Mouse (Mus musculus): Measurements from ENCODE around the gene Cbwd1.

Gene Cbwd1

DNA sequence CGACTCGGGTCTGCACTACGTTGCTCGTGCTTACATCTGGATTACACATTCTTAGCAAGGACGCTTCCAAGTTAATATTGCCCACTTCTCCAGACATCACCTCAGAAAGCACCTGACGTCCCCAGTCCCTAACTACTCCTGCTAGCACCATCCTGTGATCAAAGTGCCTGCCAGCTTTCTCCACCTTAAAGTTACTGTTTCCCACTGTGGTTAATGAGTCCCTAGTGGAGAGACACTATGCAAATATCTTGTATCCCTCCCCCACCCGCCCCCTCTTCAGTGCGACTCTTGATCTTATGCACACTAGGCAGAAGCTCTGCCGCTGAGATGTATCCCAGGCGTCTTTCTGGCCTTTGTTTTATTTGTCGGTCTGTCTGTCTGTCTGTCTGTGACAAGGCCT, 16.6 kb upstream of the Cbwd1 start:
- no peak for DNase-seq (ENCODE audit: extremely low spot score)

DNA sequence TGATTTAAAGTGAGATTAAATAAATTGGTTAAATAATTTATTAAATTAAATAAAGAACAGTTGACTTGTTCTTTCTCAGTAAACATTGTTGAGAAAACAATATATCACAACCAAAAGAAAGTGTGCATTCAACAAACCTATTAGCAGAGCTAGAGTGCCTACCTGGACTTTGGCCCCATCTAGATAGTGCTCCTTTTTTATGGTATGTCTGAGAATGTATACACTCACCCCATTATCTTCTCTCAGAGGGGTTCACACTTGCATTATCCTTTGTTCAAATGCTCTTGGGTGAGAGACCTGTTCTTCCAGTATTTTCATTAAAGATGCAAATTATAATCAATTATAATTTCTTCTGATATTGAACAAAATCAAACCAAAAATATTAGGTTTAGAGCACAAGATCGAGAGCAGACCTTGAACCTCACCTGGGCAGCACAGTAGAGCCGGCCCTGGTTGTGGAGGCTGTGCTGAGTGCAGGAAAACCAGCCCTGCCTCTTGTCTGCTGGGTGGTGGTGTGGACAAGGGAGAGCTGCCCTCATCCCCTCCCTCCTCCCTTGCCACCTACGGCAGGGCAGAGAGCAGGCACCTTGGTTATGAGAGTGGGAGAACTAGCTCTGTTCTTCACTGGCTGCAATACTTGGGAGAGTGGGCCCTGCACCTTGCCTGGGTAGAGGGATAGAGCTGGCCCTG, 11.4 kb upstream of the Cbwd1 start:
- DNase-seq (ENCODE audit: extremely low spot score) = no peak

DNA sequence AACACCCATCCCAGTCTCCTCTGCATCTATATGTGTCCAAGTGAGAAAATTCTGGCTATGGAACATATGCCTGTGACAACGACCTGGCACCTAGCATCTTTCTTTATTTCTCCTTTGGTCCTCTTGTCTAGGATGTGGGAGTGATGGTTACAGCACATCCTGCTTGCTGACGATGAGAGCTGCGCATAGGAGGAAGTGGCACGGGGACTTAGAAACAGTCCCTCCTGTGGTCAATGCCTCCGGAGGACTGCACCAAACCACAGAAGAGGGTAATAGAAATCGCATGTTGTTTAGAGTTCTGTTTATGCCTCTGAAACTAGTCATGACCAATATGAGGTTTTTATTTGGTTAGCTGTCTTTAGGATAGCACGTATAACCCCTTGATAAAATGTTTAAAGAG, 9.9 kb upstream of the Cbwd1 start:
- no peak for DNase-seq (ENCODE audit: extremely low spot score)

DNA sequence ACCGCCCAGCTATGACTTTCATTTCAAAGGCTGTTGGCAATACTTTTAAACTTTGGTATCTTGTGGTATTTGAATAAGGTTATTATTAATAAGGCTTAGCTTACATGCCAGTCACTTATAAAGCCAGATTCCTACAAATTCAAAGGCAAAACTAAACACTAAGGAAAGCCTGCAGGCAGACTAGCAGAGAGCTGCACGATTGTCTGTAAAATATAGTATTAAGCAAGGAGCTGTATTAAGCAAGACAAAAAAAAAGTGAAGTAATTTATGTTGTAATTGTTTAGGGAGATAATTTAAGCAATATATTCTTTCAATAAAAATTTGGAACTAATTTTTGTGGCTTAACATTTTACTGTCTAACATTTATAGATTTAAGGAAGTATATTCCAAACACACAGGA, 5.5 kb upstream of the Cbwd1 start:
- DNase-seq (ENCODE audit: extremely low spot score) = no peak

DNA sequence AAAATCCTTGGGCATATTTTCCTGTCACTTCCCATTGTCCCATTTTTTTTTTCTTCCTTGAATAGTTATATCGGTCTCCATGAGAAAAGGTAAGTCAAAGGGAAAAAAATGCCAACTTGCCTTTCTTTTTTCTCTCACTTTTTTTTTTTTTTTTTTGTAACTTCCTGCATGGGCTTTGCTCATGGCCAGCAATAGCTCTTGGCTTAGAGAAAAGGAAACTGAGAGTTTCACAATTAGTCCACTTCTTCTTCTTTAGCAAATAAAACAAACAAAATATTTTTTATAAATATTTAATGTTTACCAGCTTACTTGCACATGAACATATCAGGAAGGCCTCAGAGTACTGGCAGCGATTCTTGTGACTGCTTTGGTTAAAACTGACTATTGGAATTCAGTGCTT, 4.8 kb upstream of the Cbwd1 start:
- DNase-seq (ENCODE audit: extremely low spot score) = no peak

DNA sequence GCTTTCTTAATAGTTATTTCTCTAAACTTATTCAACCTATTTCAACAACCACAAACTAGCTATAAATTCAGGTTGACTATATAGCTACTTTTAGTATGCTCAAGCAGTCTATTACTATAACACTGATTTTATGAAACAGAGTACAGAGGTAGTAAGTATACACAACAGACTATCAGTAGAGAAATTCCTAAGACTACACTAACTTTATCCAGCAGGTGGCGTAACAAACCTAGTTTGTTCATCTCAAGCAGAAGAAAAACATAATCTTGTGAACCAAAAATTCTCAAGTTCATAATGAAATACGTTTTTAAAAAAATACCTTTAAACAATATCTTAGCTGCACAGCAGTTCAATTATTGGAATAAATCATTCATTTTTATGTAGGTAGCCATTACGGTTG, 2.9 kb downstream of the Cbwd1 start:
- DNase-seq (ENCODE audit: extremely low spot score) = peak; percentile 38

DNA sequence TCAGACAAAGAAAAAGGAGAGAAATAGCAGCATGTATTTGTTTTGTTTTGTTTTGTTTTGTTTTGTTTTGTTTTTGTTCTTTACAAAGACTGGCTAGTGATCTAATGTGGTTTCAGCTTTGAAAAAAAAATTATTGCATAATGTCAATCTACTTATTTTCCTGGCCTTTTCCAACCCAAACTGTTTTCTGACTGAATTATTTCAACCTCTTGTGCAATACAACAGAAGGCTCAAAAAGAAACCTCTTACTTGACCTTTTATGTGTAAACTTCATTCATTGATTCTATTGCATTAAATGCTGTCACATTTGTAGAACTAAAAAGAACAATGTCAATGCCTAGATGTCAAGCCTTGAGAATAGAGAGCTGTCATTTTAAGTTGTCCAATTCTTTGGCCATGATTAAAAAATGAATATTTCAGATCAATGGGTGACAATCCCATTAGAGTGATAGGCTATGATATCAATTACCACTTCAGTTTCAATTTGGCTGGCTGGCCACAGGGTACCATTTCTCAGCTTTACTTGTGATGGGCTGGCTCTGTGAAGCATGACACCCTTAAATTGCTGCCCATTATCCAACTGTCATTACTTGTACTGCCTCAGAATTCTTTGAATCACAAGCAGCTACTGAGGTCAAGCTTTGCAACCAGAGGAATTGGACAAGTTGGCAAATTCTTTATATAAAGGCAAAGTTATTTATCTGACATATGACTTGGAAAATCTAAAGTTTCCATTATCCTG, 15.7 kb downstream of the Cbwd1 start:
- peak; percentile 12 for DNase-seq (ENCODE audit: extremely low spot score)

DNA sequence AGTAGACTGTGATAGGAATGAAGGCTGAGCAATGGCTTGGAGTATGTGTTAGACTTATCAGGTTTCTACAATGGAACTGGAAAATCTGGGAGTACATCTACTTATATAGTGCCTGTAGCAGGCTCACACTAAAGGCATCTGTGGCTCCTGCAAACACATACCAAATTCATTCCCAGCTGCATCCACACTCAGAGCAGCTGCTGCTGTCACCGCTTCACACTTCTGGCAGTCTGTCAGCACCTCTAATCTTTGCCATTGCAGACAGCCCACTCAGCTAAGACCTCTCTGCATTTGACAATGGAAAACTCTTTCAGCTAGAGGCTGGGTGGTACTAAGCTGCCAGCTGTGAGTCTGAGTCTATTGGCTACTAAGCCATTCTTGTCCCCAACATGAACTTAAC, 24.3 kb downstream of the Cbwd1 start:
- no peak for DNase-seq (ENCODE audit: extremely low spot score)

DNA sequence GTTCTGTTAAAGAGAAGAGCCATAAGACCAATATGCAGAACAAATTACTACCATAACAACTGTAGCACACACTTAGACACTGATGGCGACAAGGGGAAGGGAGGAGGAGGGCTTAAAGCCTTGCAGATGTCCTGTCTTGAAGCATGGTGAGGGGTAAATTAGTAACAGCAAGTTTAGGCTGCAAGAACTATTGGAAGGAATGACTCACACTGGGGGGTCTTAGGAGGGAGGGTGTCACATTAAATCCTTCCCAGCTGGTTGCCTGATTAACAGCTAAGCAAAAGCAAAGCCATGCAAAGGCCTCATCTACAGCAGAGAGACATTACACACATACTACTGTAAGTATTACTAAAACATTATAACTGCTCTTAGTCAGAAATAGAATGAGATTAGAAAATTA, 32.4 kb downstream of the Cbwd1 start:
- no peak for DNase-seq (ENCODE audit: extremely low spot score)

DNA sequence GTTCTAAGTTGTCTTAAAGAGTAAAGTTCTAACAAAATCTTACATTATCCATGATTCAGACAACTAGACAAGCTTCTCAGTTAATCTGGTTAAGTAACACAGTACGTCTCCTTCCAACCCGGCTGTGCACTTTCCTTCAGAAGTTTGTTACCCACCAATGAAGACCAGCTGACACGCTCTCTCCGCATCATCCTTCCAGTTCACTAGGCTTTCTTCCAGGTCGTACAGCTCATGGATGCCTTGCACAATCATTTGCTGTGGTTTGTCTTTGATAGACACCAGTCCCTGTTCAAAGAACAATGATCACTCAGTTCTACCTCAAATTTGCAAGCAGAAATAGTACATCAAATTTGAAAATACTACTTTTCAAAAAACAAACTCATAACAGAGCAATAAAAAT, 40.5 kb downstream of the Cbwd1 start:
- no peak for DNase-seq (ENCODE audit: extremely low spot score)

DNA sequence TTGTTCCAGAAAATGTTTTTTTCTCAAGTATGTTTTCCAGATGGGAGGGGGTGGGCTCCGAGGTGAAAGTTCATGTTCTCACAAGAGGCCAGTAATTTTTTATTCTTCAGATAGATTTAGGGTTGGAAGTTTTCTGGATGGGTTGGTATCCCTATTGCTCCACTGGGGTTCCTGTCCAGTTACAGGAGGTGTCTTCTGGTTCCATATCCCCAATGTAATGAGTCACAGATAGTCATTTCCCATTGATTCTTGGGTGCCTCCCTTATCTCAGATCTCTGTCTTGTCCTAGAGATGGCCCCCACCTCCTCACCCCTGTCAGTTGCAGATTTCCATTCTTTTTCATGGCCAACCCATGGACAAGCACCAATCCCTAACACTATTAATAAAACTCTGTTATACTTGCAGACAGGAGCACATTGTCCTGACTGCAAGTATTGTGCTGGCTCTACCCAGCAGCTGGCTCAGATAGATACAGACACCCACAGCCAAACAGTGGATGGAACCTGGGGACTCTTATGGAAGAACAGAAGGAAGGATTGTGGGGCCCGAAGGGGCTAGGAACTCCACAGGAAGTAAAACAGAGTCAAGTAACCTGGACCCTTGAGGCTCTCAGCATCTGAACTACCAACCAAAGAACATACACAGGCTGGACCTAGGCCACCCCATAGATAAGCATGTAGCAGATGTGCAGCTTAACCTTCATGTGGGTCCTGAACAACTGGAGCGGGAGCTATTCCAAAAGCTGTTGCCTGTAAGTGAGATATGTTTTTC, 52.8 kb downstream of the Cbwd1 start:
- no peak for DNase-seq (ENCODE audit: extremely low spot score)

DNA sequence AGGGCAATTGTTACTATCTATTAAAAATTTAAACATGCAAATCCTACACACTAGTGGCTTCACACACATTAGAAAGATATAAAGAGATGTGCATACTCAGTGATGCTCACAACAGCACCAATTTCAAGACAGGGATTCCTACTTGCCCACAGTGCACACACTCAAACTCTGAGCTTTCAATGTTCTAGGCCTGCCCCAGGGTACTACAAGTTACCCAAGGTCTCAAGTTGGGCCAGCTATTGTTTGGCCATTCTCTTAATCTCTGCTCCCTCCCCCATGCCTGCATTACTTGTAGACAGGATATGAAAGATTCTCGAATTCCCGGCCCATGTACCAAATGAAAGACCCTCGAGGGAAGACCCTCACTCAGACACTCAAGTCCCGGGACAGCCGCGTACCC, 53.8 kb downstream of the Cbwd1 start:
- DNase-seq (ENCODE audit: extremely low spot score) = no peak

DNA sequence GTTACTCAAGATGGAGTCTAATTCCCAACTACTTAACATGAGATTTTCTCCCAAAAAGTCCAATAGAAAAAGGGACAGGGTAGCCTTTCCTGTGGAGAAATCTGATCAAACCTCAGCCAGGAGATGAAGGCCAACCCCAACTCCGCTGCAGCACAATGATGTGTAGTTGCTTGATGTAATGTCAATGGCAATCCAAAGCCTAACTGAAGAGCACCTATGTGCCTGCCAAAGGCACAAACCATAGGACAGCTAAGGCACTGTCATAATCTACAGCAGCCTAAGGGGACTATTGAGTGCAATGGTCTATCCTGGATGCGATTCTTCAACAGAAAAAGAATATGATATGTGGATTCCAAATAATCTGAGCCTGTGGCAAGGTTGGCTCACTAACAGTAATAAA, 58.6 kb downstream of the Cbwd1 start:
- no peak for DNase-seq (ENCODE audit: extremely low spot score)

DNA sequence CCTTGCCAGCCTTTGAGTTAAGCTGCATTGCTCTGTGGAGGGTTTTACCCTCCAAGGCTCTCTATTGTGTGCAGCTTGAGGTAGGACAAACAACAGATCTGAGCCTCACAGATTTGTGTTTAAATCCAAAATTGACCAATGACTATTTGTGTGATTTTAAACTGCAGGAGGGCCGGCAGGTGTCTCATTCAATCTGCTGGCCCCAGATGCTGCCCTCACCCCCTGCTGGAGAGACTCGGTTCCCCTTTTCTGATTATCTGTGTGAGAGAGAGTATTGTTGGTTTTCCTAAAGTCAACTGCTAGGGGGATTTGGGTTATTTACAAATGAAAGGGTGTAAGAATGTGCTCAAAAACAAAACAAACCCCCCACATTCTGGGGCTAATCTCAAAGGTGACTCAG, 59.2 kb downstream of the Cbwd1 start:
- DNase-seq (ENCODE audit: extremely low spot score) = no peak

DNA sequence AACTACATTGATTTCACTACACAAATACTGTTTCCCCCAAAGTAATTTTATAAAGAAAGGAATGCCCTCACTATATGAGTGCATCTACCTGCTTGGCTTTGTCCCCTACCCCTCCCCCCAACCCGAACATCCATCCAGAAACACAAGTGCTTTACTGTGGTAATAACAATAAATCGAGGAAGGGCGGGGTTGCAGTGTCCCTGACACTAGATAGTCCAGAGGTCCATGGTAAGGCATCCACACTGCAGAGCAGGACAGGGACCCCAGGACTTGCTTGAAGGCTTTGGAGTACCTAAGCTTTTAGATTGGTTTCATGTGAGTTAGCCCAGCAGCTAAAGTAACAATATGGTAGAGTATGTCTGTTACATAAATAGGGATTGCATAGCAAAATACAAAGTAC, 59.7 kb downstream of the Cbwd1 start:
- DNase-seq (ENCODE audit: extremely low spot score) = no peak

DNA sequence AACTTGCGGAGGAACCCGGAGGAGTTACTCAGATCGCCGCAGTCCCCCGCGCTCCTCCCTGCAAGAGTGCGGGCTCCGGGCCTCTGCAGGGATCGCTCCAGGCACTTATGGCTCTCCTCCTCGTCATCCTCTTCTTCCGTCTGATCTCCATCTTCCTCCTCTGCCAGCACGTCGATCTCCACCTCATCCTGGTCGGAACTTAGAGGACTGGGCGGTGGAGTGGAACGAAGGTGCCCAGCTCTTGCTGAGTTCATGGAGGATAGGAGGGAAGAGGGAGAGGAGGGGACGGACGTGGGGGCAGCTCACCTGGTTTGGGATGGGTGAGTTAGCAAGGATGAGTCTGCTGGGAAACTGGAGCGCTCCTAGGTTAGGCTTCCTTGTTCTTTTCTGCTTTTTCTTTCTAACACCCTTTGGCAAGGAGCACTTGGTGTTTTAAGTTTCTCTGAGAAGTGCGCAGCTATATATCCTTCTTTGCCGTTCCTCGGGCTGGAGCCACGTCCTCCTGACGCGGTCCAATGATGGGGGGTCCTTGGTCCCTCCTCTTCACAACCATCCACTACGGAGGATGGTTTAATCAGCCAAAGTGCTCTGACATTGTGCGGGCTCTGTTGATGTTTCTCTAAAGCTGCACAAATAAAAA, 60.7 kb downstream of the Cbwd1 start, which contains the start of gene Foxd4:
Gene Foxd4, minus strand, starts transcription at position 617 of the 640 bp plus-strand sequence.
- no peak for DNase-seq (ENCODE audit: extremely low spot score)

DNA sequence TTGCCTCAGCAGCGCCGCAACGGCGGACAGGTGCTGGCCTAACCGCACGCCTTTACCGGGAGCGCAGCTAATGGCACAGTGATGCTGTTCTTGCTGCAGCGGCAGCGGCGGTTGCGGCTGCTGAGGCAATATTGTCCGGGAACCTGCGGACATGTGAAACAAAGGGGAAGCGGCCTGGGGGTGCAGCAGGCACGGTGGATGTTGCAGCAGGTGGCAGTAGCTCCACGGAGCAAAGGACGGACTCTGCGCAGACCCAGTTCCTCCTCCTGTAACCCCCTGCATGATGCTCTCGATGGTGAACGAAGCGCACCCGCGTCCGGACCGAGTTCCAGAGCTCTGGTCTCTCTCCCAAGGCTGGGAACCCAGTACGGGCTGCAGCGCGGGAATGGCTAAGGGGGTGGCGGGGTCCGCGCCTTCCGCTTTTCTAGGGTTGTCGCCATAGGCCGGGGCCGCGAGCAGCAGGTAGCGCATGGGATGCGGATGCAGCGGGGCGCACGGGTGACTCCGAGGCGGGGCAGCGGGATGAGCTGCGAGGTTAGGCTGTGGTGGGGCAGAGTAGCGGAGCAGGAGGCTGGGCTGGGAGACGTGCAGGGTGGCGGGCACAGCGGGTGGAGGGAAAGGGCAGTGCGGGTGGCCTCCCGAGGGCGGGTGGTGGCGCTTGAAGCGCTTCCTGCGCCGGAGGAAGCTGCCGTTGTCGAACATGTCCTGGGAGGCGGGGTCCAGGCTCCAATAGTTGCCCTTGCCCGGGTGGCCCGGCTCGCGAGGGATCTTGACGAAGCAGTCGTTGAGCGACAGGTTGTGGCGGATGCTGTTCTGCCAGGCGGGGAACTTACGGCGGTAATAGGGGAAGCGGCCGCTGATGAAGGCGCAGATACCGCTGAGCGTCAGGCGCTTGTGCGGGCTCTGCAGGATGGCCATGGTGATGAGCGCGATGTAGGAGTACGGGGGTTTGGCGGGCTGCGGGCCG, 61.5 kb downstream of the Cbwd1 start:
- DNase-seq (ENCODE audit: extremely low spot score) = peak; percentile 66

DNA sequence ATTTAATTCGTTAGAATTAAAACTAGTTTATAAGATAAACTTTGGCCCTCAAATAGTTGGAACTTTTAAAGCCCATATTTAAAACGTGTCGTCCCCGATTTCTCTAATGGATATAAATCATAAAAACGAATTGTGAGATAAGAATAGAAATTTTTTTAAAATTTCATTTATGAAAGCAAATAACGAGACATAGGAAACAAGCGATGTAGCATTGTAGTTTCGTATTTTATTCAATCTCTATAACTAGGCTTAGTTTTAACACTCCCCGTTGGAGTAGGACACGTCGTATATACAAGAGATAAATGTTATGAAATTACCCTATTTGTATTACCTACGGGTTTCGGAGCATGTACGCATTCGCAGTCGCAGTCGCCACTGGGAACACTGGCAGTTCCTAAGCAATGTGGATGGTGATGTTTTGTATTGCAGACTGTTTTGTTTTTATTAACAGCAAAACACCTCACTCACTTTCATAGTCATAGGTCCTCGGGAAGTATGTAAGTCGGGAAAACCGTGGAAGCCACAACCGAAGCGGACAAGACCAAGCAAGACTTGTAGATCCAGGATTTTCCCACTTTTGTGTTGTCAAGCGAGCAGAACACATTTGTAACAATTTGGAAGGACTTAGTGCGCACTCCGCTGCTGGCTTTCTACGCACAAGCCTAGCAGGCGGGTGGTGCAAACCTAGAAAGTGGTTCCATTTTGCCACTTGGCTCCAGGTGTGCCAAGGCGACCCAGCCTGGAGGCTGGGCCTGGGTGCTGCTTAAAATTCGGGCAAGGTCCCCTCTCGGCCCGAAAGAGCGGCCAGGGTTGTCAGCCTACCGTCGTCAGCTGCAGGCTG, 62.5 kb downstream of the Cbwd1 start:
- DNase-seq (ENCODE audit: extremely low spot score) = peak; percentile 53

DNA sequence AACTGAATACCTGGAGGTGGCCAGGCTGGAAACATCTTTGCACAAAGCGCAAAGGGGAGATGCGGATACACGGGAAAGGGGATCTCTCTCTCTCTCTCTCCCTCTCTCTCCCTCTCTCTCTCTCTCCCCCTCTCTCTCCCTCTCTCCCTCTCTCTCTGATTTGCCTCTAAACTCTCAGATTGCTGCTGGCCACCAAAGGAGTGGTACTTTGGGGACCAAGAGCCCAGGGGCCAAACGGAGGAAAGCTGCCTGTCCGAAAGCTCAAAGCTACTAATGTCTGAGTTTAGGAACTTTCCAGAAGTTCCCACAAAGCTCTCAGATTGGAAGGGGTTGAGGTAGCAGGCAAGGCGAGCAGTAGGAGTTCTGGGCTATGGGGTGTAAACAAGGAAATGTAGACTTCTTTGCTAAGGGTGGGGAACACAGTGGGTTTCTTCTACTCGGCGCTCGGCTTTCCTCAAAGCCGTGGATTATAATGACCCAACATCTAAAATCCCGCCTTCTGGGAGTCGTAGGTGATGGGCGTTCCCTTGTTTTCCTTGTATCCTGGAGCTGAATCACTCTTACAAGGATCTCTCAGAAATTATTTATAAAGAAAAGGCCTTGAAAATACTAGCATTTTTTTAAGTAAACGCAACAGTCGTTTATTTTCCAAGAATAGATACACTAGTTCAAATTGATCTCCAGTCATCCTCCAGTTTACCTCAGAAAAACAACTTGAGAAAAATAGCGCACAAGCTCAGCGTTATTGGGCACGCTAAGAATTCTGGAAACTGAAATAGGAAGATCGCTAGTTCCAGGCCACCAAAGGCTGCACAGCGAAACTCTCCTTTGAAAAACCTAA, 63.3 kb downstream of the Cbwd1 start:
- DNase-seq (ENCODE audit: extremely low spot score) = peak; percentile 49

Data from embryo, embryonic 9.5 days (tissue).